Mouse (Mus musculus): ENCODE results near the gene Ppard.

- TF ChIP-seq CTCF (IDR thresholded peaks at IDR 0.05; ENCODE audit: low read depth) (no peak), EP300 (IDR thresholded peaks at IDR 0.05; ENCODE audit: low read depth) (no peak)
Measured at GRCm38 (mm10) chr17:28286133-28286532, 53.6 kb downstream of the Ppard start.
